In the genomic region with DNA sequence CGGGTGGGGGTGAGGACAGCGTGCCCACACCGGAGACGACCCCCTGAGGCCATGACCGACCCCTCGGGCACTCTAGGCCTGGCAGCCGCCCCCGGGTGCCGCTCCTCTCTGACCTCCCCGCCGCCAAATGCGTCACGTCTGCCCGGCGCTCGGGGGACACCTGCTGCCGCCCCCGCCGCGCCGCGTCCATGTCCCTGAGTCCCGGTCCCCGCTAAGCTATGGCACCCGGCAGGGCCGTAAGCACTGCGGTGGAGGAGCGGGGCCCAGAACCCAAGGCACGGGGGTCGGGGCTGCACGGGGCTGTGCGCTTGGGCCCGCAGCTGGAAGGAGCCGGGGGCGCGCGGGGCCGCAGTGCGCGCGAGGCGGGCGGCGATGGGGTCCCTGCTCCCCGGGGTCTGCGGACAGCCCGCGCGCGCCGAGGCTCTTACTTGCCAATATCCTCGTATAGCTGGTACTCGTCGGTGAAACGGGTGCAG, we compare ENCODE assay signal across 8 mouse cellular contexts. TPM values are rescaled to one million over a fixed set of nuclear protein-coding genes. Genes with fewer than 3 reads are reported as not detected.
DNase-seq lines count a peak whose midpoint lies in the region; ATAC-seq and TF ChIP-seq lines count a peak whose summit lies in the region.

No protein-coding gene starts in this region.

- TF ChIP-seq CTCF in kidney, postnatal 0 days (IDR thresholded peaks at IDR 0.05; ENCODE audit: low read depth) = no peak

- H3K9me3 ChIP-seq in kidney, postnatal 0 days (replicated peaks; ENCODE audit: low read length) = no peaks in the 10 kb centered on the region
- no peaks in the 10 kb centered on the region for H3K9me3 ChIP-seq in forebrain, embryonic 11.5 days (ENCODE audit: control insufficient read depth, low read length)
- H3K9me3 ChIP-seq in limb, embryonic 14.5 days (ENCODE audit: control insufficient read depth, low read length) = no peaks in the 10 kb centered on the region
- H3K9me3 ChIP-seq in stomach, embryonic 15.5 days = no peaks in the 10 kb centered on the region

- no peak for DNase-seq in kidney, postnatal 0 days (ENCODE audit: low spot score)
- DNase-seq in kidney, adult 9 months = no peak
- DNase-seq in cerebellum, adult 18-20 months = peak; percentile 61 to 76
- DNase-seq in forebrain, embryonic 11.5 days (ENCODE audit: low spot score) = no peak
- DNase-seq in limb, embryonic 14.5 days (ENCODE audit: low spot score) = no peak
- DNase-seq in spleen, adult 12 weeks (ENCODE audit: low spot score) = no peak
- DNase-seq in thymus, postnatal 0 days (ENCODE audit: low spot score) = no peak

- under 1% methylated on average over 51 of the region's 55 CpGs for WGBS in kidney, postnatal 0 days
- 1% methylated on average over 50 of the region's 55 CpGs for WGBS in forebrain, embryonic 11.5 days
- WGBS in limb, embryonic 14.5 days = 2% methylated on average over 34 of the region's 55 CpGs
- WGBS in stomach, embryonic 15.5 days = under 1% methylated on average over 48 of the region's 55 CpGs

- H3K4me2 ChIP-seq in kidney, postnatal 0 days (ENCODE audit: low read length) = peak overlapping the region; percentile 95
- peak overlapping the region; percentile 71 for H3K4me2 ChIP-seq in forebrain, embryonic 11.5 days (ENCODE audit: low read depth, low read length, severe bottlenecking)
- H3K4me2 ChIP-seq in limb, embryonic 14.5 days (replicated peaks; ENCODE audit: low read depth, low read length, severe bottlenecking) = peak overlapping the region; percentile 94
- H3K4me2 ChIP-seq in stomach, embryonic 15.5 days = peak overlapping the region; percentile 93

- H3K4me3 ChIP-seq in kidney, postnatal 0 days (replicated peaks; ENCODE audit: low read depth, low read length) = peak overlapping the region; percentile 51
- H3K4me3 ChIP-seq in forebrain, embryonic 11.5 days (ENCODE audit: low read depth, low read length) = peak overlapping the region; percentile 46
- H3K4me3 ChIP-seq in limb, embryonic 14.5 days (replicated peaks; ENCODE audit: low read length) = peak overlapping the region; percentile 55
- H3K4me3 ChIP-seq in stomach, embryonic 15.5 days (replicated peaks) = peak overlapping the region; percentile 53

- TF ChIP-seq POLR2A in limb, embryonic 14.5 days (IDR thresholded peaks at IDR 0.05; ENCODE audit: borderline replicate concordance, extremely low read depth, insufficient read depth, insufficient read length) = no peak

- no peaks in the 10 kb centered on the region for H3K36me3 ChIP-seq in kidney, postnatal 0 days (ENCODE audit: insufficient read depth, low read length)
- H3K36me3 ChIP-seq in forebrain, embryonic 11.5 days (ENCODE audit: control insufficient read depth, insufficient read depth, low read length) = no peaks in the 10 kb centered on the region
- no peaks in the 10 kb centered on the region for H3K36me3 ChIP-seq in limb, embryonic 14.5 days (ENCODE audit: control insufficient read depth, insufficient read depth, low read length)
- no peaks in the 10 kb centered on the region for H3K36me3 ChIP-seq in stomach, embryonic 15.5 days

- 0 out of 2 replicates have a peak, but pooled peaks have one; percentile 12 for ATAC-seq in kidney, postnatal 0 days (replicated peaks; ENCODE audit: low FRiP score, low read depth)
- no peak for ATAC-seq in forebrain, embryonic 11.5 days (replicated peaks; ENCODE audit: low FRiP score)
- ATAC-seq in limb, embryonic 14.5 days (ENCODE audit: low FRiP score, low read depth) = no peak
- ATAC-seq in stomach, embryonic 15.5 days (ENCODE audit: insufficient read depth, low FRiP score, low read depth) = no peak

- H3K9ac ChIP-seq in kidney, postnatal 0 days (ENCODE audit: low read depth, low read length) = peak overlapping the region; percentile 47; the same call in 1 of the 2 replicates
- peak overlapping the region; percentile 23; the same call in 1 of the 2 replicates for H3K9ac ChIP-seq in forebrain, embryonic 11.5 days (ENCODE audit: low read length)
- H3K9ac ChIP-seq in limb, embryonic 14.5 days (ENCODE audit: low read depth, low read length, severe bottlenecking) = peak overlapping the region; percentile 44; the same call in 1 of the 2 replicates
- H3K9ac ChIP-seq in stomach, embryonic 15.5 days = no peak overlapping the region

- peaks cover 49% of the 10 kb centered on the region for H3K27me3 ChIP-seq in kidney, postnatal 0 days (ENCODE audit: insufficient read depth, low read length)
- peaks cover 57% of the 10 kb centered on the region for H3K27me3 ChIP-seq in forebrain, embryonic 11.5 days (ENCODE audit: control insufficient read depth, insufficient read depth, low read length)
- peaks cover 78% of the 10 kb centered on the region for H3K27me3 ChIP-seq in limb, embryonic 14.5 days (ENCODE audit: control insufficient read depth, insufficient read depth, low read length)
- H3K27me3 ChIP-seq in stomach, embryonic 15.5 days (replicated peaks) = peaks cover 67% of the 10 kb centered on the region

- H3K4me1 ChIP-seq in kidney, postnatal 0 days (replicated peaks; ENCODE audit: insufficient read depth, low read length) = peaks cover 3% of the 10 kb centered on the region; the same call in 1 of the 2 replicates
- no peaks in the 10 kb centered on the region; the same call in none of the 2 replicates for H3K4me1 ChIP-seq in forebrain, embryonic 11.5 days (replicated peaks; ENCODE audit: control insufficient read depth, insufficient read depth, low read length)
- peaks cover 5% of the 10 kb centered on the region; the same call in 1 of the 2 replicates for H3K4me1 ChIP-seq in limb, embryonic 14.5 days (ENCODE audit: control insufficient read depth, insufficient read depth, low read length)
- peaks cover 16% of the 10 kb centered on the region for H3K4me1 ChIP-seq in stomach, embryonic 15.5 days

- no peak overlapping the region for H3K27ac ChIP-seq in kidney, postnatal 0 days
- no peak overlapping the region for H3K27ac ChIP-seq in forebrain, embryonic 11.5 days (ENCODE audit: low read depth, low read length)
- no peak overlapping the region for H3K27ac ChIP-seq in limb, embryonic 14.5 days (replicated peaks; ENCODE audit: low read depth, low read length)
- H3K27ac ChIP-seq in stomach, embryonic 15.5 days = no peak overlapping the region

RNA-seq across cellular contexts. Expression of a gene that starts 1.1 kb away (rescaled TPM):
- polyA plus RNA-seq in kidney, postnatal 0 days (2015; fragmentation: Nextera tagmentation; extraction: Ambion mirVana) = 3.3 and 3.5 TPM in 2 replicates
- polyA plus RNA-seq in forebrain, embryonic 11.5 days (2014; fragmentation: Nextera tagmentation; extraction: Ambion mirVana) = 1.0 and 1.8 TPM in 2 replicates
- polyA plus RNA-seq in limb, embryonic 14.5 days (2012; rRNA removed) = 3.1 and 3.5 TPM in 2 replicates
- polyA plus RNA-seq in limb, embryonic 14.5 days (2014; fragmentation: Nextera tagmentation; extraction: Ambion mirVana) = 1.5 TPM in 2 replicates
- 4.0 and 5.4 TPM in 2 replicates for polyA plus RNA-seq in stomach, embryonic 15.5 days (2015; fragmentation: Nextera tagmentation; extraction: Ambion mirVana)
- polyA plus RNA-seq in thymus, postnatal 0 days (2015; fragmentation: Nextera tagmentation; extraction: Ambion mirVana) = 2.0 and 2.3 TPM in 2 replicates

Comparison
In these comparisons a context has a peak if more than half of its experiments do, and no peak if none do; other contexts are left out.
1. DNase-seq: peak in cerebellum, adult 18-20 months (2 of 2); none in kidney, postnatal 0 days (single experiment), kidney, adult 9 months (single experiment), forebrain, embryonic 11.5 days (single experiment), limb, embryonic 14.5 days (single experiment), spleen, adult 12 weeks (single experiment) and thymus, postnatal 0 days (single experiment).
2. Peak in every context shown above with its lines, with median percentiles within 50 percentile points of each other: H3K4me2 ChIP-seq and H3K4me3 ChIP-seq.